Mouse (Mus musculus) midbrain, embryonic 16.5 days (tissue): ENCODE data around the gene Acat2. TPM values are rescaled to one million over a fixed set of nuclear protein-coding genes. Genes with fewer than 3 reads are reported as not detected.
"Not testable (repeated sequence)": the region's sequence is repeated elsewhere in the genome, so short reads cannot be mapped to it uniquely, and the experiment has no call there.

Source experiments
- ATAC-seq: fragments of 200-750 bp; cut with Nextera tagmentation; 2 replicates; pipeline ENCODE4 v1.8.0; 2017; ENCODE audit warnings: moderate TSS enrichment
- H3K27ac ChIP-seq: fragments of 300-500 bp; sonication (generic); 2 replicates; pipeline ENCODE4 v1.5.1; 2014; ENCODE audit warnings: mild to moderate bottlenecking, low read length, mixed read lengths
- H3K27me3 ChIP-seq: fragments of 300-500 bp; sonication (generic); 2 replicates; pipeline ENCODE4 v1.6.1; 2014; ENCODE audit warnings: low read depth, low read length, mixed read lengths; ENCODE audit not compliant: control insufficient read depth, insufficient read depth
- H3K36me3 ChIP-seq: fragments of 300-500 bp; sonication (generic); 2 replicates; pipeline ENCODE4 v1.6.1; 2014; ENCODE audit warnings: mild to moderate bottlenecking, low read length, moderate library complexity, mixed read lengths; ENCODE audit not compliant: control insufficient read depth, insufficient read depth
- H3K4me1 ChIP-seq: fragments of 300-500 bp; sonication (generic); 2 replicates; pipeline ENCODE4 v1.6.1; 2014; ENCODE audit warnings: mild to moderate bottlenecking, low read length, mixed read lengths; ENCODE audit not compliant: control insufficient read depth, insufficient read depth
- H3K4me2 ChIP-seq: fragments of 300-500 bp; sonication (generic); 2 replicates; pipeline ENCODE4 v1.6.1; 2014; ENCODE audit warnings: mild to moderate bottlenecking, low read length, mixed read lengths
- H3K4me3 ChIP-seq: fragments of 300-500 bp; sonication (generic); 2 replicates; pipeline ENCODE4 v1.5.1; 2014; ENCODE audit warnings: low read depth, mild to moderate bottlenecking, low read length, moderate library complexity, mixed read lengths
- H3K9ac ChIP-seq: fragments of 300-500 bp; sonication (generic); 2 replicates; pipeline ENCODE4 v1.6.1; 2014; ENCODE audit warnings: low read depth, low read length, mixed read lengths
- H3K9me3 ChIP-seq: fragments of 300-500 bp; sonication (generic); replicated peaks from 2 replicates; pipeline ENCODE4 v1.6.1; 2014; ENCODE audit warnings: mild to moderate bottlenecking, low read length, mixed read lengths; ENCODE audit not compliant: control insufficient read depth, poor library complexity, severe bottlenecking
- WGBS: fragments of 180-500 bp; shearing (Covaris S2); extraction: QIAGEN DNeasy Blood & Tissue Kit; methylation state at CpG from one replicate; pipeline ENCODE4 v1.1.7; 2014; 5-methylcytosine and 5-hydroxymethylcytosine counted together
- polyA plus RNA-seq: library from polyadenylated mRNA; unstranded; fragments of >200 nt; fragmentation: Nextera tagmentation; extraction: Ambion mirVana; gene quantifications from 2 replicates; pipeline ENCODE4 v1.2.1, GENCODE M21; 2015

The Acat2 gene
- polyA plus RNA-seq = 378 and 382 TPM in 2 replicates

DNA sequence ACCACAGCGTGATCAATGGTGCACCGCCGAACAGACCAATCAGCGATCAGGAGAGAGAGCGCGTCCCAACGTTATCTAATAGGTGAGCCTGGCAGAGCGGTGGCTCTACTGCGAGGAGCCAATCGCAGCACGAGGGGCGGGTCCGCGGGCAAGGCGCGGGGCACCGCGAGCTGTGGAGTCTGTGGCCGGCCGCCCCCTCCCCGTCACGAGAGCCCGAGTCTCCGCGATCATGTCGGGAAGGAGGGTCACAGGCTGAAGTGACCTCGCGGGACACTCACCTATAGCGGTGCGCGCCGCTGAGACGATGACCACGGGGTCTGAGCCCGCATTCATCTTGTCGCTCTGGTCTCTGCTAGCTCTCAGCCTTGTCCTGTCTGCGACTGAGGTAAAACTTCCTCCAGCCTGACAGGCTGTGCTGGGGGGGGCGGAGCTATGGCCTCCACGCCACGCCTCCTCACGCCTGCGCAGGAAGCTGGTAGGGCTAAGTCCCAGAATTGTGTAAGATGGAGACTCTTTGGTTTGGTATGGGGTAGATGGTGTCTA lies at the start of gene Acat2:
Acat2 (minus strand) TSS at position 417 of the 543 bp plus-strand sequence.
- Histone ChIP-seq H3K4me1 (peaks cover 17% of the 10 kb centered on the region), H3K36me3 (peaks cover 6% of the 10 kb centered on the region; the same call in 1 of the 2 replicates), H3K27ac (peak within 1 kb of the TSS; percentile 94), H3K4me2 (peak within 1 kb of the TSS; percentile 68), H3K4me3 (peak within 1 kb of the TSS; percentile 65), H3K9ac (peak within 1 kb of the TSS; percentile 73), H3K9me3 (no peaks in the 10 kb centered on the region), H3K27me3 (no peaks in the 10 kb centered on the region)
- peak; percentile 99 for ATAC-seq
- under 1% methylated on average over 42 of the region's 42 CpGs for WGBS

DNA sequence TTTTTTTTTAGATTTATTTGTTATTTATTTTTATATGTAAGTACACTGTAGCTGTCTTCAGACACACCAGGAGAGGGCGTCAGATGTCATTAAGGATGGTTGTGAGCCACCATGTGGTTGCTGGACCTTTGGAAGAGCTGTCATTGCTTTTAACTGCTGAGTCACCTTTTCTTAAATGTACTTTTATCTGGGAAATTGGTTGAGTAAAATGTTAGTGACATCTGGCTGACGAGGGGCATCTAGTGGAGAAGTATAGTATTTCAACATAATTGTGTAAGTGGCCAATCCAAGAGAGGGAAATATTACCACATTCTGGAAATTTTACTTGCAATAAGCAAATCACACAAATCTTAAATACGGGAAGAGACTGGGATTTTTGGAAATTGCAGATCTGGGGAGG lies 49.3 kb upstream of the Acat2 start:
- H3K4me3 ChIP-seq = no peak overlapping the region
- H3K27ac ChIP-seq = no peak overlapping the region
- no peaks in the 10 kb centered on the region for H3K27me3 ChIP-seq
- H3K4me2 ChIP-seq = no peak overlapping the region
- H3K9ac ChIP-seq = no peak overlapping the region
- 34% methylated on average over 3 of the region's 3 CpGs for WGBS
- no peaks in the 10 kb centered on the region for H3K9me3 ChIP-seq
- peaks cover 13% of the 10 kb centered on the region for H3K36me3 ChIP-seq
- peaks cover 14% of the 10 kb centered on the region for H3K4me1 ChIP-seq
- ATAC-seq = no peak

GRCm38 (mm10) chr17:13008528-13008927 lies 48.0 kb upstream of the Acat2 start:
- peak overlapping the region; percentile 87 for H3K9ac ChIP-seq
- H3K36me3 ChIP-seq = peaks cover 9% of the 10 kb centered on the region
- no peaks in the 10 kb centered on the region for H3K27me3 ChIP-seq
- no peaks in the 10 kb centered on the region for H3K9me3 ChIP-seq
- H3K4me2 ChIP-seq = peak overlapping the region; percentile 82
- peak; percentile 21; the same call in 1 of the 2 replicates for ATAC-seq
- peak overlapping the region; percentile 90 for H3K27ac ChIP-seq
- peaks cover 14% of the 10 kb centered on the region for H3K4me1 ChIP-seq
- H3K4me3 ChIP-seq = peak overlapping the region; percentile 91
- WGBS = 1% methylated on average over 10 of the region's 10 CpGs

- H3K27ac ChIP-seq = peak overlapping the region; percentile 90
- no peaks in the 10 kb centered on the region for H3K9me3 ChIP-seq
- peak overlapping the region; percentile 82 for H3K4me2 ChIP-seq
- no peaks in the 10 kb centered on the region for H3K27me3 ChIP-seq
- peak overlapping the region; percentile 91 for H3K4me3 ChIP-seq
- WGBS = under 1% methylated on average over 73 of the region's 76 CpGs
- peak; percentile 98 for ATAC-seq
- peaks cover 14% of the 10 kb centered on the region for H3K4me1 ChIP-seq
- peaks cover 4% of the 10 kb centered on the region for H3K36me3 ChIP-seq
- peak overlapping the region; percentile 87 for H3K9ac ChIP-seq
These were observed 47.3 kb upstream of the Acat2 start for GRCm38 (mm10) chr17:13007730-13008425.

DNA sequence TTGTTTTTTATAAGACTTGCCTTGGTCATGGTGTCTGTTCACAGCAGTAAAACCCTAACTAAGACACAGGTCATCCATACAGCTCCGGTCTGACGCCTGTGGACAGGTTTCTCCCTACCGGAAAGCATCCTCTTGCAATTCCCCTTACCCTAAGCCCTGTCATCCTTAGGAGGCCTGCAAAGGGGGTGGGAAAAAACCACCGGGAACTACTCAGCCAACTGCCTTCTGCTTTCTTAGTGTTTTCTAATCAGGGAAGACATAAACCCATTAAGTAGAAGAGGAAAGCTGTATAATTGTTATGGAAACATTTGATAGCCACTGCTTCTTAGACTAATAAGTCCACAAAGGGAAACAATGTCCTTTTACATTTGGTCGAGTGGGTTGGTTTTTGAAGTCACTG lies 46.4 kb upstream of the Acat2 start:
- Histone ChIP-seq H3K27me3 (no peaks in the 10 kb centered on the region), H3K27ac (peak overlapping the region; percentile 90; the same call in 1 of the 2 replicates), H3K4me2 (peak overlapping the region; percentile 82), H3K36me3 (peaks cover 1% of the 10 kb centered on the region), H3K9me3 (no peaks in the 10 kb centered on the region), H3K9ac (0 out of 2 replicates have a peak overlapping the region, but pooled peaks have one; percentile 87), H3K4me1 (peaks cover 14% of the 10 kb centered on the region), H3K4me3 (peak overlapping the region; percentile 91)
- ATAC-seq = no peak
- WGBS = 43% methylated on average over 5 of the region's 5 CpGs

- H3K9ac ChIP-seq = peak within 1 kb of the TSS; percentile 87
- 98% methylated on average over 2 of the region's 2 CpGs for WGBS
- peak within 1 kb of the TSS; percentile 90 for H3K27ac ChIP-seq
- peak within 1 kb of the TSS; percentile 91 for H3K4me3 ChIP-seq
- not testable (repeated sequence) for ATAC-seq, H3K9me3 ChIP-seq, H3K27me3 ChIP-seq, H3K36me3 ChIP-seq
- peak within 1 kb of the TSS; percentile 82 for H3K4me2 ChIP-seq
- H3K4me1 ChIP-seq = peaks cover 14% of the 10 kb centered on the region
These were observed 46.0 kb upstream of the Acat2 start, which contains the start of gene Sod2 for GRCm38 (mm10) chr17:13006546-13006945. Gene Sod2 (plus strand): TSS chr17:13006846.

- not testable (repeated sequence) for H3K9me3 ChIP-seq, H3K4me2 ChIP-seq, H3K4me1 ChIP-seq, H3K36me3 ChIP-seq, H3K27me3 ChIP-seq, H3K4me3 ChIP-seq, H3K9ac ChIP-seq, ATAC-seq, H3K27ac ChIP-seq
- 85% methylated on average over 2 of the region's 2 CpGs for WGBS
These were observed 43.9 kb upstream of the Acat2 start for GRCm38 (mm10) chr17:13004436-13004835.

- not testable (repeated sequence) for H3K36me3 ChIP-seq, H3K4me3 ChIP-seq, H3K27ac ChIP-seq, H3K9me3 ChIP-seq, H3K4me1 ChIP-seq, H3K27me3 ChIP-seq, H3K9ac ChIP-seq, H3K4me2 ChIP-seq, ATAC-seq
- 97% methylated on average over 5 of the region's 5 CpGs for WGBS
These were observed 41.7 kb upstream of the Acat2 start for GRCm38 (mm10) chr17:13002243-13002642.

GRCm38 (mm10) chr17:12999069-12999468 lies 38.5 kb upstream of the Acat2 start:
- Histone ChIP-seq H3K4me1 (no peaks in the 10 kb centered on the region), H3K36me3 (no peaks in the 10 kb centered on the region), H3K4me2 (no peak overlapping the region), H3K9me3 (no peaks in the 10 kb centered on the region), H3K4me3 (no peak overlapping the region), H3K27me3 (no peaks in the 10 kb centered on the region), H3K9ac (no peak overlapping the region), H3K27ac (no peak overlapping the region)
- WGBS = 78% methylated on average over 6 of the region's 6 CpGs
- no peak for ATAC-seq
